Mouse (Mus musculus) heart, postnatal 0 days (tissue): ENCODE measurements around the gene Abhd12.

Experiments used
- CTCF ChIP-seq: IDR thresholded peaks from 2 replicates; pipeline ENCODE4 v1.5.1; 2016; ENCODE audit warnings: antibody characterized with exemption, control low read depth, low read depth
- EP300 ChIP-seq: IDR thresholded peaks from 2 replicates; pipeline ENCODE4 v1.6.1; 2016; ENCODE audit warnings: antibody characterized with exemption, low read depth

DNA sequence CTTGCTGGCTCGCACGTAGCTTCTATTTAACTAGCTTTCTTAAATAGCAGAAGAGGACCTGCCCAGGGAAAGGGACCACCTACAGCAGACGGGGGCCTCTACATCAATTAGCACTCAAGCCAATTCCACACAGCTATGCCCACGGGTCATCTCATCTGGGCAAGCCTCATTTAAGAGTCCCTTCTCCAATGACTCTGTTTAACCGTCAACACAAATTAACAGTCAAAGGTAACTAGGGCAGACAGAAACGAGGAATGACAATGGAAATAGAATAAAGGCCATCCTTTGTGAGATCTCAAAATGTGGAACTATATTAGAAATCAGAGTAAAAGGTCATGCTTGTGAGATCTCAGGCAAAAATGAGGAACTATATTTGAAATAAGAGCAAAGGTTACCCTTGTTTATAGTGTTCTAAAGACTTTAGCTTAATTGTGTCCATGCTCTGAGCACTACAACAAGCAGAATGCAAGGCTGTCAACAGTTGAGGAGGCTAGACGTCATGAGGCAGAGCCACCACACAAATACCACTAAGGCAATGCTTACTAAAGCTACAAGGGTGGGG lies 8.8 kb downstream of the Abhd12 start:
- TF ChIP-seq CTCF = no peak
- no peak for TF ChIP-seq EP300
